Mouse (Mus musculus) colon, adult 2 months (tissue): ENCODE measurements around the gene Col2a1. TPM values are rescaled to one million over a fixed set of nuclear protein-coding genes. Genes with fewer than 3 reads are reported as not detected.

Experiments
- polyA plus RNA-seq: library from polyadenylated mRNA; depleted of rRNA; stranded (reverse); fragments of >200 nt; gene quantifications from 2 replicates; pipeline ENCODE4 v1.2.3, GENCODE M21; 2012; rRNA removed

The Col2a1 gene
- 0.10 TPM in 1 of 2 replicates, not detected in the other for polyA plus RNA-seq

GRCm38 (mm10) chr15:98003822-98004739 lies at the start of gene Col2a1:
Gene Col2a1, minus strand, starts transcription at chr15:98004695.

GRCm38 (mm10) chr15:97963989-97964835 lies 40.3 kb downstream of the Col2a1 start, which contains the start of gene Tmem106c:
Gene Tmem106c, plus strand, starts transcription at chr15:97964200.

Other genes starting within 250 kb of the Col2a1 start
- 53.5 and 54.2 TPM in 2 replicates for gene Rapgef3, start 236.7 kb downstream of the Col2a1 start, polyA plus RNA-seq
- gene Slc48a1, start 226.2 kb downstream of the Col2a1 start, polyA plus RNA-seq, result 54.0 and 68.6 TPM in 2 replicates
- gene Hdac7, start 160.2 kb downstream of the Col2a1 start, polyA plus RNA-seq, result 42.7 and 49.6 TPM in 2 replicates
- 139 and 140 TPM in 2 replicates for gene Vdr, start 94.1 kb downstream of the Col2a1 start, polyA plus RNA-seq
- 22.4 and 23.5 TPM in 2 replicates for gene Tmem106c, start 40.5 kb downstream of the Col2a1 start, polyA plus RNA-seq
- gene Pfkm, start 87.9 kb upstream of the Col2a1 start, polyA plus RNA-seq, result 12.9 and 13.2 TPM in 2 replicates
- 6.2 and 6.8 TPM in 2 replicates for gene Senp1, start 89.0 kb upstream of the Col2a1 start, polyA plus RNA-seq
- gene Asb8, start 160.9 kb upstream of the Col2a1 start, polyA plus RNA-seq, result 44.3 and 46.2 TPM in 2 replicates
- 0.78 and 1.1 TPM in 2 replicates for gene Ccdc184, start 162.5 kb upstream of the Col2a1 start, polyA plus RNA-seq
- gene Olfr288, start 190.8 kb upstream of the Col2a1 start, polyA plus RNA-seq, result not detected in 2 replicates
- not detected in 2 replicates for gene Gm44579, start 216.3 kb upstream of the Col2a1 start, polyA plus RNA-seq
- gene Olfr287, start 216.4 kb upstream of the Col2a1 start, polyA plus RNA-seq, result 0.24 TPM in 2 replicates
- gene Olfr286, start 229.8 kb upstream of the Col2a1 start, polyA plus RNA-seq, result 0.21 TPM in 1 of 2 replicates, not detected in the other